25 mouse cellular contexts compared by ENCODE assay signal in the genomic region with DNA sequence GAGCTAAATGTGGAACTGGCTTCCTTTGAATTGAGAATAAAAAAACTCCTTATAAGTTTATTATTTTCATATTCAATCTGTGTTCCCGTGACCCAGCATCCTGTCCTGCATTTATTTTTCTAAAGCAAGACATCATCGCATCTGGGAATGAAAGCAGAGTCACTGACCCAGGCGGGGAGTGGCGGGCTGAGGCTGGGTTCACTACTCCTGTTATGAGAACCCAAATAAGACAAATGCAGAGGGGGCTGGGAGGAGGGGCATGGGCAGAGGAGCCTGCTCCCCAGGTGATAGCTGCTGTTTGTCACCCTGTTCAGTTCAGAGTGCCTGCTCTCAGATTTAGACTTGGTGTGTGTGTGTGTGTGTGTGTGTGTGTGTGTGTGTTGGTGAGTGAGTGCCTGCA.
DNase-seq lines count a peak whose midpoint lies in the region; TF ChIP-seq lines count a peak whose summit lies in the region.
"Had no signal": no experiment of that assay in that cellular context is flagged by ENCODE, and none has a peak within 500 bp of the region (broad histone marks: within the 10 kb centered on the region; RNA-seq: fewer than 3 reads in every experiment).

No protein-coding gene starts in this region.

- H3K4me3 ChIP-seq in kidney, adult 2 months (ENCODE audit: insufficient read depth, low read depth, low read length) = no peak overlapping the region
- H3K4me3 ChIP-seq in liver, adult 2 months (ENCODE audit: insufficient read depth, low read depth, low read length) = no peak overlapping the region
- no peak overlapping the region for H3K4me3 ChIP-seq in limb, embryonic 10.5 days
- H3K4me3 ChIP-seq: embryonic facial prominence, embryonic 13.5 days; forebrain, embryonic 10.5 days; forebrain, embryonic 15.5 days; gastrocnemius, adult 2 months; heart, adult 2 months; layer of hippocampus, adult 2 months; liver, embryonic 13.5 days; midbrain, embryonic 13.5 days; neural tube, embryonic 13.5 days had no signal

- H3K27ac ChIP-seq in kidney, adult 2 months (ENCODE audit: insufficient read depth, low read depth, low read length) = no peak overlapping the region
- no peak overlapping the region for H3K27ac ChIP-seq in liver, adult 2 months (replicated peaks; ENCODE audit: insufficient read depth, low read depth, low read length)
- 0 out of 2 replicates have a peak overlapping the region, but pooled peaks have one; percentile 44 for H3K27ac ChIP-seq in limb, embryonic 10.5 days
- H3K27ac ChIP-seq: embryonic facial prominence, embryonic 13.5 days; forebrain, embryonic 10.5 days; forebrain, embryonic 15.5 days; layer of hippocampus, adult 2 months; liver, embryonic 13.5 days; midbrain, embryonic 13.5 days; neural tube, embryonic 13.5 days had no signal

- no peak overlapping the region for H3K9ac ChIP-seq in liver, adult 2 months (ENCODE audit: low read depth, low read length)
- H3K9ac ChIP-seq: embryonic facial prominence, embryonic 13.5 days; forebrain, embryonic 15.5 days; liver, embryonic 13.5 days; midbrain, embryonic 13.5 days; neural tube, embryonic 13.5 days had no signal

- H3K9me3 ChIP-seq in limb, embryonic 10.5 days (replicated peaks) = no peaks in the 10 kb centered on the region
- H3K9me3 ChIP-seq: forebrain, embryonic 15.5 days; liver, embryonic 13.5 days; midbrain, embryonic 13.5 days; neural tube, embryonic 13.5 days had no signal

- no peak for TF ChIP-seq CTCF in kidney, adult 2 months (conservative IDR thresholded peaks at IDR 0.05; ENCODE audit: insufficient read depth, insufficient read length, low read depth, low read length)
- TF ChIP-seq CTCF in liver, adult 2 months (IDR thresholded peaks at IDR 0.05; ENCODE audit: low read depth, low read length) = no peak

- no peaks in the 10 kb centered on the region for H3K79me2 ChIP-seq in liver, adult 2 months (ENCODE audit: control insufficient read depth, insufficient read depth, low read length)

- H3K27me3 ChIP-seq in kidney, adult 2 months (replicated peaks; ENCODE audit: control insufficient read depth, insufficient read depth, low read length) = no peaks in the 10 kb centered on the region
- H3K27me3 ChIP-seq in liver, adult 2 months (ENCODE audit: control insufficient read depth, insufficient read depth, low read length) = no peaks in the 10 kb centered on the region
- H3K27me3 ChIP-seq in limb, embryonic 10.5 days (ENCODE audit: low read depth, poor library complexity, severe bottlenecking) = no peaks in the 10 kb centered on the region
- H3K27me3 ChIP-seq: embryonic facial prominence, embryonic 13.5 days; forebrain, embryonic 15.5 days; liver, embryonic 13.5 days; midbrain, embryonic 13.5 days; neural tube, embryonic 13.5 days had no signal

- TF ChIP-seq POLR2A in kidney, adult 2 months (IDR thresholded peaks at IDR 0.05; ENCODE audit: low read depth, low read length) = no peak
- no peak for TF ChIP-seq POLR2A in liver, adult 2 months (IDR thresholded peaks at IDR 0.05; ENCODE audit: extremely low read depth, insufficient read depth, low read length)

- 38% methylated on average over 4 of the region's 4 CpGs for WGBS in kidney, adult 2 months
- 83% methylated on average over 4 of the region's 4 CpGs for WGBS in liver, adult 2 months
- 94% methylated on average over 4 of the region's 4 CpGs for WGBS in limb, embryonic 10.5 days

- peak; percentile 17 for DNase-seq in kidney, adult 2 months
- DNase-seq in kidney, adult 11 months = no peak
- peak; percentile 7 for DNase-seq in liver, adult 2 months (ENCODE audit: extremely low read depth, low read depth, low spot score)
- DNase-seq in liver = no peak
- no peak for DNase-seq in limb, embryonic 10.5 days (ENCODE audit: low spot score)
- no peak for DNase-seq in layer of hippocampus, adult 9-11 months
- DNase-seq in right cerebral cortex, adult 18-20 months = no peak
- DNase-seq: adrenal gland, postnatal 14 days; cerebellum, adult 11 months; cerebellum, adult 9-10 months; cerebellum, postnatal 36 days; gastrocnemius, adult 2 months; gastrocnemius, postnatal 36 days; liver, embryonic 13.5 days; lung, adult 18-20 months; lung, postnatal 4 days; thymus, adult 18-20 months; thymus, postnatal 25 days had no signal

- no peaks in the 10 kb centered on the region for H3K4me1 ChIP-seq in kidney, adult 2 months (ENCODE audit: control insufficient read depth, insufficient read depth, low read length)
- no peaks in the 10 kb centered on the region for H3K4me1 ChIP-seq in liver, adult 2 months (ENCODE audit: control insufficient read depth, insufficient read depth, low read length)
- peaks cover 32% of the 10 kb centered on the region for H3K4me1 ChIP-seq in limb, embryonic 10.5 days
- H3K4me1 ChIP-seq: forebrain, embryonic 15.5 days; liver, embryonic 13.5 days; midbrain, embryonic 13.5 days had no signal

- H3K36me3 ChIP-seq in kidney, adult 2 months (ENCODE audit: control insufficient read depth, insufficient read depth, low read length) = no peaks in the 10 kb centered on the region
- no peaks in the 10 kb centered on the region for H3K36me3 ChIP-seq in liver, adult 2 months (ENCODE audit: control insufficient read depth, insufficient read depth, low read length)
- no peaks in the 10 kb centered on the region for H3K36me3 ChIP-seq in limb, embryonic 10.5 days
- H3K36me3 ChIP-seq: embryonic facial prominence, embryonic 13.5 days; forebrain, embryonic 10.5 days; forebrain, embryonic 15.5 days; liver, embryonic 13.5 days; midbrain, embryonic 13.5 days; neural tube, embryonic 13.5 days had no signal

Comparison
In these comparisons a context has a peak if more than half of its experiments do, and no peak if none do; other contexts are left out.
1. DNase-seq: peak in kidney, adult 2 months (single experiment) and liver, adult 2 months (single experiment); none in kidney, adult 11 months (single experiment), liver (single experiment), limb, embryonic 10.5 days (single experiment), layer of hippocampus, adult 9-11 months (single experiment) and right cerebral cortex, adult 18-20 months (single experiment).